Mouse (Mus musculus): ENCODE results near the gene Ldha. TPM values are rescaled to one million over a fixed set of nuclear protein-coding genes. Genes with fewer than 3 reads are reported as not detected.

Ldha gene
- total and polyA plus RNA-seq, 2 experiments = 442 to 594 TPM

DNA sequence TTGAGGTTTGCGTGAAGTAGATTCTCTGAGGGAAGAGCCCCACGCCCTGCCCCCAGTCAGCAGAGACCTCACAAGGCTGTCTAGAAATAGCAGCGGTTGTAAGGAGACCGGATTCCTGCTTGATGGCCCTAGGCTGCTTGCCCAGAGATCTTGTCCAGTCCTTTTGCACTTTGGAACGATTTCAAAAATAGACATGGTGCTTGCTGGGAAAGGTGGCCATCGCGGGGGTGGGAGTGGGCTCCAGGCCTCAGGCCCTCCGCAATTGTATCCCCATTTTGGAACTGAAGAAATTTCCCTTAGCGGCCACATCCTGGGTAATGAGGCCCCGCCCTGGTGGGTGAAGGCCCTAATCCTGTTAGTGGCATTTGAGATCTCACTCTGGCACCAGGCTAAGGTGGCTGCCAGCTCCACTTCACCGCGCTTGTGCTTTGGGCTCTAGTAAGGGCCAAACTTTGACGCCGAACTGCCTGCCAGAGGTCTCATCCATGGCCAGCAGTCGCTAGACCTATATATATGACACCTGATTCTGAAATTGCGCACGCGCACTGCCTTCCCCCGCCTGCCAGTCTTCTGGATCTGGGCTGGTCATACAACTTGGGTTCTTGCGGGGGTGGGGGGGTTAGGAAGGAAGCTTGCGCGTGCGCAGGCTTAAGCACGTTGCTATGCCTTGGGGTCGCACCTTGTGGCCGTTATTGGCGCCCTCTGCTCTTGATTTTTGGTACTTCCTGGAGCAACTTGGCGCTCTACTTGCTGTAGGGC is 5.4 kb downstream of the Ldha start:
- H3K4me1 ChIP-seq (ENCODE audit: control insufficient read depth, insufficient read depth, low read length) = peaks cover 27% of the 10 kb centered on the region
- under 1% methylated on average over 28 of the region's 28 CpGs for WGBS
- DNase-seq (ENCODE audit: extremely low read depth, low read depth, low spot score) = peak; percentile 70

DNA sequence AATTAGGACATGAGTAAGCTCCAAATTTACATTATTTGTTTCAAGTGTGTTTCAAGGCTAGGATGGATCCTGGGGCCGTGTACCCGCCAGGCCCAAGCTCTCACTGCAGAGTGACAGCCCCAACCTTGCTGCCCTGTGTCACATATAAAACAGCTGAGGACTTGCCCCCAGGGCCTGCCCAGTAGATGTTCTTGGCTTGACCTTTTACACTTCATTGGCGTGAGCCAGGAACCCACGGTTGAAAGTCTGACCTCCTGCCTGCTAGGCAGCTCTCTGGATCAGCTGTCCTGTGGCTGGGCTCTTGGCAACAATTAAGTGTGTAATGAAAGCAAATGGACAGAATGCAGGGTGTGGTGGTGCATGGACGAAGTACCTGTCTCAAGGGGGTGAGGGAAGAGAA is 8.0 kb downstream of the Ldha start:
- TF ChIP-seq CTCF (IDR thresholded peaks at IDR 0.05; ENCODE audit: low read depth, low read length) (no peak), POLR2A (IDR thresholded peaks at IDR 0.05; ENCODE audit: extremely low read depth, insufficient read depth, low read length) (no peak)
- H3K27me3 ChIP-seq (ENCODE audit: control insufficient read depth, insufficient read depth, low read length) = no peaks in the 10 kb centered on the region
- H3K9ac ChIP-seq (ENCODE audit: low read depth, low read length) = no peak overlapping the region
- H3K27ac ChIP-seq (replicated peaks; ENCODE audit: insufficient read depth, low read depth, low read length) = no peak overlapping the region
- peaks cover 11% of the 10 kb centered on the region; the same call in 1 of the 2 replicates for H3K79me2 ChIP-seq (ENCODE audit: control insufficient read depth, insufficient read depth, low read length)
- no peak overlapping the region for H3K4me3 ChIP-seq (ENCODE audit: insufficient read depth, low read depth, low read length)
- H3K36me3 ChIP-seq (ENCODE audit: control insufficient read depth, insufficient read depth, low read length) = peaks cover 61% of the 10 kb centered on the region
- H3K4me1 ChIP-seq (ENCODE audit: control insufficient read depth, insufficient read depth, low read length) = peaks cover 18% of the 10 kb centered on the region
- DNase-seq (ENCODE audit: extremely low read depth, low read depth, low spot score) = peak; percentile 91
- WGBS = 25% methylated on average over 5 of the region's 5 CpGs

More for the DNA sequence above, 5.4 kb downstream of the Ldha start:
- TF ChIP-seq CTCF (IDR thresholded peaks at IDR 0.05; ENCODE audit: low read depth, low read length) = peak; percentile 34
- TF ChIP-seq POLR2A (IDR thresholded peaks at IDR 0.05; ENCODE audit: extremely low read depth, insufficient read depth, low read length) = 0 out of 2 replicates have a peak, but pooled peaks have one; percentile 11
- peak overlapping the region; percentile 95 for H3K9ac ChIP-seq (ENCODE audit: low read depth, low read length)
- H3K36me3 ChIP-seq (ENCODE audit: control insufficient read depth, insufficient read depth, low read length) = peaks cover 36% of the 10 kb centered on the region
- no peaks in the 10 kb centered on the region for H3K27me3 ChIP-seq (ENCODE audit: control insufficient read depth, insufficient read depth, low read length)
- peak overlapping the region; percentile 95 for H3K27ac ChIP-seq (replicated peaks; ENCODE audit: insufficient read depth, low read depth, low read length)
- H3K4me3 ChIP-seq (ENCODE audit: insufficient read depth, low read depth, low read length) = peak overlapping the region; percentile 89
- H3K79me2 ChIP-seq (ENCODE audit: control insufficient read depth, insufficient read depth, low read length) = peaks cover 11% of the 10 kb centered on the region; the same call in 1 of the 2 replicates

DNA sequence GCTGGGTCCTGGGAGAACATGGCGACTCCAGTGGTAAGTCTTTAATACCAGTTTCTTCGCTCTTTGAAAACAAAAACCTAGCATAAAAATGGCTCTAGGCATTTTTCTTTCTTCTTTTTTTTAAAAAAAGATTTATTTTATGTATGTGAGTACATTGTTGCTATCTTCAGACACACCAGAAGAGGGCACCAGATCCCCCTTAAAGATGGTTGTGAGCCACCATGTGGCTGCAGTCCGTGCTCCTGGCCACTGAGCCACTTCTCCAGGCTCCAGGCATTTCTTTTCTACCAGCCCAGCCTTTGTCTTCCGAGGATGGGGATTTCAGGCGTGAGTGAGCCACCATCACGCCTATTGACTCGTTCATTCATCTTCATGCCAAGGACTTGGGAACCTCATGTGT is 9.8 kb downstream of the Ldha start:
- H3K79me2 ChIP-seq (ENCODE audit: control insufficient read depth, insufficient read depth, low read length) = peaks cover 7% of the 10 kb centered on the region; the same call in 1 of the 2 replicates
- no peaks in the 10 kb centered on the region for H3K27me3 ChIP-seq (ENCODE audit: control insufficient read depth, insufficient read depth, low read length)
- H3K36me3 ChIP-seq (ENCODE audit: control insufficient read depth, insufficient read depth, low read length) = peaks cover 73% of the 10 kb centered on the region
- H3K27ac ChIP-seq (replicated peaks; ENCODE audit: insufficient read depth, low read depth, low read length) = no peak overlapping the region
- H3K9ac ChIP-seq (ENCODE audit: low read depth, low read length) = no peak overlapping the region
- H3K4me3 ChIP-seq (ENCODE audit: insufficient read depth, low read depth, low read length) = no peak overlapping the region
- H3K4me1 ChIP-seq (ENCODE audit: control insufficient read depth, insufficient read depth, low read length) = peaks cover 11% of the 10 kb centered on the region
- WGBS = 65% methylated on average over 7 of the region's 7 CpGs
- TF ChIP-seq CTCF (IDR thresholded peaks at IDR 0.05; ENCODE audit: low read depth, low read length) (no peak), POLR2A (IDR thresholded peaks at IDR 0.05; ENCODE audit: extremely low read depth, insufficient read depth, low read length) (no peak)
- no peak for DNase-seq (ENCODE audit: extremely low read depth, low read depth, low spot score)

DNA sequence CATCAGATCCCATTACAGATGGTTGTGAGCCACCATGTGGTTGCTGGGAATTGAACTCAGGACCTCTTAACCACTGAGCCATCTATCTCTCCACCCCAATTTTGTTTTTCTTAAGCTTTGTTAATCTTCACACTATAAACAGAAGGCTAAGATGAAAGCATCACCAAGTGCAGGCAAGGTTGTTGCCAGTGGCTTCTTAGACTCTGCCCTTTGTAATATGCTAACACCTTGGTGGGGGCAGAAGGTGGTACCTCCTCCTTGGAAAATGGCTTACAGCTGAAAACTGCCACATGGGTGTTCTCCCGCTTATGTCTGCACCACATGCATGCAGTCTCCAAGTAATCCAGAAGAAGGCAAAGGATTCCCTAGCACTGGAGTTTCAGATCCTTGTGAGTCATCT is 11.4 kb downstream of the Ldha start:
- Histone ChIP-seq H3K79me2 (ENCODE audit: control insufficient read depth, insufficient read depth, low read length) (no peaks in the 10 kb centered on the region; the same call in 1 of the 2 replicates), H3K4me1 (ENCODE audit: control insufficient read depth, insufficient read depth, low read length) (peaks cover 10% of the 10 kb centered on the region), H3K27me3 (ENCODE audit: control insufficient read depth, insufficient read depth, low read length) (no peaks in the 10 kb centered on the region), H3K4me3 (ENCODE audit: insufficient read depth, low read depth, low read length) (no peak overlapping the region), H3K27ac (replicated peaks; ENCODE audit: insufficient read depth, low read depth, low read length) (no peak overlapping the region), H3K9ac (ENCODE audit: low read depth, low read length) (no peak overlapping the region), H3K36me3 (ENCODE audit: control insufficient read depth, insufficient read depth, low read length) (peaks cover 72% of the 10 kb centered on the region)
- 92% methylated on average over 1 of the region's 1 CpGs for WGBS
- no peak for DNase-seq (ENCODE audit: extremely low read depth, low read depth, low spot score)
- TF ChIP-seq CTCF (IDR thresholded peaks at IDR 0.05; ENCODE audit: low read depth, low read length) = no peak
- no peak for TF ChIP-seq POLR2A (IDR thresholded peaks at IDR 0.05; ENCODE audit: extremely low read depth, insufficient read depth, low read length)

DNA sequence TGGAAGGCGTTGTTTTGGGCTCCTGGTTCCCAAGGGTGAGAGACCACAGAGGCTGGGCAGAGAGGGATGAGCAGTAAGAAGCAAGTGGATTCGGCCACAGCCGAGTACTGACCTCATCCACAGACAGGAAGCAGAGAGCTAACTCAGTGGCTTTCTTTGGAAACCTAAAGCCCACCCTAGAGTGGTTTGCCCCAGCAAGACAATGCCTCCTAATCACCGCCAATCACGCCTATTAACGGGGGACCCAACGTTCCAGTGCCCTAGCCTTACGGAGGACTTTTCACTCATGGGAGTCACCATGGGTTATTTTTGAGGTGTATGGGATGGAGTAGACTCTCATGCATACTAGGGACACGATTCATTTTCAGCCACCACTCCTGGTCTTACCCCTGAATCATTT is 12.1 kb downstream of the Ldha start:
- DNase-seq (ENCODE audit: extremely low read depth, low read depth, low spot score) = no peak
- H3K27ac ChIP-seq (replicated peaks; ENCODE audit: insufficient read depth, low read depth, low read length) = no peak overlapping the region
- peaks cover 9% of the 10 kb centered on the region for H3K4me1 ChIP-seq (ENCODE audit: control insufficient read depth, insufficient read depth, low read length)
- no peak overlapping the region for H3K9ac ChIP-seq (ENCODE audit: low read depth, low read length)
- WGBS = 88% methylated on average over 9 of the region's 9 CpGs
- no peaks in the 10 kb centered on the region for H3K27me3 ChIP-seq (ENCODE audit: control insufficient read depth, insufficient read depth, low read length)
- peaks cover 67% of the 10 kb centered on the region for H3K36me3 ChIP-seq (ENCODE audit: control insufficient read depth, insufficient read depth, low read length)
- no peak overlapping the region for H3K4me3 ChIP-seq (ENCODE audit: insufficient read depth, low read depth, low read length)
- H3K79me2 ChIP-seq (ENCODE audit: control insufficient read depth, insufficient read depth, low read length) = no peaks in the 10 kb centered on the region
- TF ChIP-seq CTCF (IDR thresholded peaks at IDR 0.05; ENCODE audit: low read depth, low read length) = no peak
- no peak for TF ChIP-seq POLR2A (IDR thresholded peaks at IDR 0.05; ENCODE audit: extremely low read depth, insufficient read depth, low read length)

All from liver, adult 2 months (tissue).